Mouse (Mus musculus) intestine, embryonic 14.5 days (tissue): ENCODE measurements at regions not wholly inside any gene's neighbourhood (a gene's known extent, or its start where the extent isn't known, plus 50 kb on each side); places are given as distances from the start of the nearest gene placed in this dataset.

Source experiments
- ATAC-seq: fragments of 200-750 bp; cut with Nextera tagmentation; replicated peaks from 2 replicates; pipeline ENCODE4 v1.8.0; 2017; ENCODE audit warnings: low read depth, moderate number of reproducible peaks, moderate TSS enrichment, moderate library complexity; ENCODE audit not compliant: low FRiP score, low TSS enrichment
- DNase-seq: peaks from one replicate; pipeline ENCODE4 v3.0.0-alpha.2; 2018; ENCODE audit warnings: low spot score
- H3K27ac ChIP-seq: fragments of 300-500 bp; sonication (generic); 2 replicates; pipeline ENCODE4 v1.5.1; 2014; ENCODE audit warnings: low read depth, mild to moderate bottlenecking, control low read depth
- H3K27me3 ChIP-seq: fragments of 300-500 bp; sonication (generic); replicated peaks from 2 replicates; pipeline ENCODE4 v1.6.1; 2014; ENCODE audit warnings: low read length, control low read depth; ENCODE audit not compliant: control insufficient read depth, insufficient read depth
- H3K36me3 ChIP-seq: fragments of 300-500 bp; sonication (generic); 2 replicates; pipeline ENCODE4 v1.6.1; 2014; ENCODE audit warnings: low read length, control low read depth; ENCODE audit not compliant: control insufficient read depth, insufficient read depth
- H3K4me1 ChIP-seq: fragments of 300-500 bp; sonication (generic); replicated peaks from 2 replicates; pipeline ENCODE4 v1.6.1; 2014; ENCODE audit warnings: low read length, control low read depth, mixed read lengths; ENCODE audit not compliant: control insufficient read depth, insufficient read depth
- H3K4me2 ChIP-seq: fragments of 300-500 bp; sonication (generic); 2 replicates; pipeline ENCODE4 v1.6.1; 2014; ENCODE audit warnings: low read length
- H3K4me3 ChIP-seq: fragments of 300-500 bp; sonication (generic); 2 replicates; pipeline ENCODE4 v1.5.1; 2014; ENCODE audit warnings: low read depth, low read length, control low read depth, mixed read lengths
- H3K9ac ChIP-seq: fragments of 300-500 bp; sonication (generic); 2 replicates; pipeline ENCODE4 v1.6.1; 2014; ENCODE audit warnings: mild to moderate bottlenecking, low read length
- H3K9me3 ChIP-seq: fragments of 300-500 bp; sonication (generic); 2 replicates; pipeline ENCODE4 v1.6.1; 2016; ENCODE audit warnings: low read length, control low read depth; ENCODE audit not compliant: control insufficient read depth
- WGBS: fragments of 180-500 bp; shearing (Covaris S2); extraction: QIAGEN DNeasy Blood & Tissue Kit; methylation state at CpG from one replicate; pipeline ENCODE4 v1.1.7; 2014; 5-methylcytosine and 5-hydroxymethylcytosine counted together

DNA sequence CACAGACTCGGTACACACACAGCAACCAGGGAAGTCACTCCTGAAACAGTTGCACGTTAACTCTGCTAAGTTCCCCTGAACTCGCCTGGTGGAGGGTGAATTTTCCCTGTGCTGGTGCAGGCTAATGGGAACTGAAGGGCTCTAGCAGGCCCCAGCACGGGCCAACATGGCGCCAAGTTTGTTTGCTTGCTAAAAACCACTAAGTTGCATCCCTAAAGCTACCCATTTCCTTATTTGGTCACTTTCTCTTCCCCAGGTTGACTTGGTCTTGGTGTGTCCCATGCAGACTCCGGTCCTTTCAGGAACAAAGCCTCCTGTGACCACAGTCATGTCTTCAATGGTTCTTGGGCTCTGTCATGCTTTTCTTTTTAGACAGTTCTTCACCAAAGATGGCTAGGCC, 114.5 kb upstream of the Sulf2 start:
- Histone ChIP-seq H3K4me2 (no peak overlapping the region), H3K4me1 (peaks cover 16% of the 10 kb centered on the region), H3K27me3 (no peaks in the 10 kb centered on the region), H3K9me3 (no peaks in the 10 kb centered on the region), H3K27ac (no peak overlapping the region), H3K36me3 (no peaks in the 10 kb centered on the region), H3K9ac (no peak overlapping the region), H3K4me3 (no peak overlapping the region)
- 92% methylated on average over 6 of the region's 6 CpGs for WGBS
- ATAC-seq (no peak), DNase-seq (no peak)

DNA sequence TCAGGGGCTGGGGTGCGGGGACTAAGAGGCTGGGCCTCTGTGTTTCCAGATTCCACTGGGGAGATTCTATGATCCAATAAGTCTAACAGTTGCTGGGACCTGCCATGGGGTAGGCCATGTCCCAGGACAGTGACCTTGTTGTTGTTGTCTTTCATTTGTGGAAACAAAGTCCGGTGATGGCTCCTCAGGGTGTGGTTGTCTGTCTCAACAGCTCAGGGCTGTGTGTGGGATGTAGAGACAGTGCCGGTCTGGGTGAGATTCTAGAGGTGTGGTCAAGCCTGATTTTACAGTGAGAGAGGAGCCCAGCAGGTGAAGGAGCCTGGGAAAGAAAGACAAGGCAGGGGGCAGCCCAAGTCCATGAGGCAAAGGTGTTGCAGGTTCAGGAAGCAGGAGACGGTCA, 111.5 kb upstream of the Sulf2 start:
- no peak overlapping the region for H3K4me3 ChIP-seq
- DNase-seq (no peak), ATAC-seq (no peak)
- H3K9ac ChIP-seq = no peak overlapping the region
- no peaks in the 10 kb centered on the region for H3K27me3 ChIP-seq
- H3K9me3 ChIP-seq = no peaks in the 10 kb centered on the region
- H3K36me3 ChIP-seq = no peaks in the 10 kb centered on the region
- H3K4me1 ChIP-seq = peaks cover 3% of the 10 kb centered on the region; the same call in 1 of the 2 replicates
- no peak overlapping the region for H3K4me2 ChIP-seq
- WGBS = 84% methylated on average over 4 of the region's 4 CpGs
- no peak overlapping the region for H3K27ac ChIP-seq

GRCm38 (mm10) chr2:166266507-166266906, 111.0 kb upstream of the Sulf2 start:
- Histone ChIP-seq H3K27ac (no peak overlapping the region), H3K36me3 (no peaks in the 10 kb centered on the region), H3K27me3 (no peaks in the 10 kb centered on the region), H3K4me2 (no peak overlapping the region), H3K4me3 (no peak overlapping the region), H3K9me3 (no peaks in the 10 kb centered on the region), H3K4me1 (peaks cover 7% of the 10 kb centered on the region; the same call in 1 of the 2 replicates), H3K9ac (no peak overlapping the region)
- DNase-seq (no peak), ATAC-seq (no peak)
- 80% methylated on average over 9 of the region's 9 CpGs for WGBS

GRCm38 (mm10) chr2:166264756-166265155, 109.3 kb upstream of the Sulf2 start:
- DNase-seq (no peak), ATAC-seq (no peak)
- no peaks in the 10 kb centered on the region for H3K27me3 ChIP-seq
- H3K9ac ChIP-seq = no peak overlapping the region
- 80% methylated on average over 9 of the region's 9 CpGs for WGBS
- H3K4me1 ChIP-seq = peaks cover 13% of the 10 kb centered on the region
- H3K4me3 ChIP-seq = no peak overlapping the region
- H3K9me3 ChIP-seq = no peaks in the 10 kb centered on the region
- H3K4me2 ChIP-seq = no peak overlapping the region
- no peaks in the 10 kb centered on the region for H3K36me3 ChIP-seq
- no peak overlapping the region for H3K27ac ChIP-seq

GRCm38 (mm10) chr2:166261799-166262198, 106.3 kb upstream of the Sulf2 start:
- WGBS = 41% methylated on average over 7 of the region's 7 CpGs
- no peak for DNase-seq
- Histone ChIP-seq H3K9me3 (0 out of 2 replicates have a peak, but pooled peaks cover 3% of the 10 kb centered on the region), H3K4me1 (peaks cover 27% of the 10 kb centered on the region), H3K27ac (no peak overlapping the region; the same call in 1 of the 2 replicates), H3K9ac (no peak overlapping the region), H3K36me3 (no peaks in the 10 kb centered on the region), H3K4me3 (no peak overlapping the region), H3K27me3 (no peaks in the 10 kb centered on the region), H3K4me2 (no peak overlapping the region)
- ATAC-seq = no peak

GRCm38 (mm10) chr2:166261065-166261464, 105.6 kb upstream of the Sulf2 start:
- Histone ChIP-seq H3K9me3 (0 out of 2 replicates have a peak, but pooled peaks cover 3% of the 10 kb centered on the region), H3K27ac (no peak overlapping the region; the same call in 1 of the 2 replicates), H3K4me1 (peaks cover 27% of the 10 kb centered on the region), H3K27me3 (no peaks in the 10 kb centered on the region), H3K9ac (no peak overlapping the region), H3K4me3 (no peak overlapping the region), H3K4me2 (no peak overlapping the region), H3K36me3 (no peaks in the 10 kb centered on the region)
- 60% methylated on average over 7 of the region's 7 CpGs for WGBS
- ATAC-seq (no peak), DNase-seq (no peak)

- no peak for DNase-seq
- no peak overlapping the region for H3K4me3 ChIP-seq
- peak overlapping the region; percentile 20 for H3K4me2 ChIP-seq
- WGBS = 17% methylated on average over 7 of the region's 7 CpGs
- H3K27ac ChIP-seq = no peak overlapping the region
- 0 out of 2 replicates have a peak, but pooled peaks cover 3% of the 10 kb centered on the region for H3K9me3 ChIP-seq
- H3K9ac ChIP-seq = no peak overlapping the region
- H3K27me3 ChIP-seq = no peaks in the 10 kb centered on the region
- ATAC-seq = no peak
- no peaks in the 10 kb centered on the region for H3K36me3 ChIP-seq
- peaks cover 27% of the 10 kb centered on the region for H3K4me1 ChIP-seq
These were observed 103.3 kb upstream of the Sulf2 start for GRCm38 (mm10) chr2:166258771-166259180.

- no peak for ATAC-seq
- 0 out of 2 replicates have a peak, but pooled peaks cover 3% of the 10 kb centered on the region for H3K9me3 ChIP-seq
- H3K4me3 ChIP-seq = no peak overlapping the region
- H3K4me2 ChIP-seq = no peak overlapping the region
- H3K36me3 ChIP-seq = no peaks in the 10 kb centered on the region
- no peak for DNase-seq
- peaks cover 27% of the 10 kb centered on the region for H3K4me1 ChIP-seq
- H3K27ac ChIP-seq = no peak overlapping the region
- 58% methylated on average over 4 of the region's 4 CpGs for WGBS
- H3K27me3 ChIP-seq = no peaks in the 10 kb centered on the region
- no peak overlapping the region for H3K9ac ChIP-seq
These were observed 102.2 kb upstream of the Sulf2 start for GRCm38 (mm10) chr2:166257666-166258065.

- H3K27ac ChIP-seq = no peak overlapping the region
- no peak overlapping the region for H3K4me2 ChIP-seq
- ATAC-seq (no peak), DNase-seq (no peak)
- H3K4me3 ChIP-seq = no peak overlapping the region
- H3K27me3 ChIP-seq = no peaks in the 10 kb centered on the region
- no peaks in the 10 kb centered on the region for H3K36me3 ChIP-seq
- H3K4me1 ChIP-seq = peaks cover 17% of the 10 kb centered on the region
- H3K9me3 ChIP-seq = 0 out of 2 replicates have a peak, but pooled peaks cover 3% of the 10 kb centered on the region
- H3K9ac ChIP-seq = no peak overlapping the region
- 86% methylated on average over 10 of the region's 10 CpGs for WGBS
These were observed 100.7 kb upstream of the Sulf2 start for GRCm38 (mm10) chr2:166256193-166256592.
